Mouse (Mus musculus) brain, adult 2 months (tissue): Measurements from ENCODE around the gene Fnbp1.

Experiments
- DNase-seq: peaks from one replicate; pipeline ENCODE4 v3.0.0; 2011; ENCODE audit warnings: low read depth, low spot score

The Fnbp1 gene

GRCm38 (mm10) chr2:31067696-31068245 is 74.0 kb downstream of the Fnbp1 start:
- peak; percentile 56 for DNase-seq

GRCm38 (mm10) chr2:31067059-31067595 is 74.7 kb downstream of the Fnbp1 start:
- DNase-seq: no peak

GRCm38 (mm10) chr2:31066019-31066789 is 75.6 kb downstream of the Fnbp1 start:
- peak; percentile 93 for DNase-seq

- no peak for DNase-seq
These were observed 79.8 kb downstream of the Fnbp1 start for GRCm38 (mm10) chr2:31061868-31062628.

- DNase-seq: peak; percentile 97
These were observed 80.7 kb downstream of the Fnbp1 start for GRCm38 (mm10) chr2:31060787-31061730.

- DNase-seq: no peak
These were observed 81.5 kb downstream of the Fnbp1 start for GRCm38 (mm10) chr2:31060271-31060670.

- DNase-seq: no peak
These were observed 83.4 kb downstream of the Fnbp1 start for GRCm38 (mm10) chr2:31058443-31058842.

GRCm38 (mm10) chr2:31057549-31058177 is 84.1 kb downstream of the Fnbp1 start:
- peak; percentile 92 for DNase-seq

GRCm38 (mm10) chr2:31056070-31056469 is 85.7 kb downstream of the Fnbp1 start:
- DNase-seq: no peak

GRCm38 (mm10) chr2:31053851-31054340 is 87.9 kb downstream of the Fnbp1 start:
- no peak for DNase-seq

- DNase-seq: no peak
These were observed 88.4 kb downstream of the Fnbp1 start for GRCm38 (mm10) chr2:31053426-31053825.

GRCm38 (mm10) chr2:31052441-31052840 is 89.4 kb downstream of the Fnbp1 start:
- DNase-seq: peak; percentile 44

- no peak for DNase-seq
These were observed 93.8 kb downstream of the Fnbp1 start for GRCm38 (mm10) chr2:31048037-31048436.

- DNase-seq: no peak
These were observed 98.0 kb downstream of the Fnbp1 start for GRCm38 (mm10) chr2:31043856-31044255.

GRCm38 (mm10) chr2:31042881-31043280 is 98.9 kb downstream of the Fnbp1 start:
- DNase-seq: peak; percentile 50

GRCm38 (mm10) chr2:31041386-31041785 is 100.4 kb downstream of the Fnbp1 start:
- peak; percentile 84 for DNase-seq

- DNase-seq: no peak
These were observed 101.3 kb downstream of the Fnbp1 start for GRCm38 (mm10) chr2:31040487-31040886.

GRCm38 (mm10) chr2:31040043-31040442 is 101.8 kb downstream of the Fnbp1 start:
- DNase-seq: no peak

GRCm38 (mm10) chr2:31036811-31037210 is 105.0 kb downstream of the Fnbp1 start:
- DNase-seq: no peak

- DNase-seq: no peak
These were observed 109.8 kb downstream of the Fnbp1 start for GRCm38 (mm10) chr2:31031972-31032371.
